Mouse (Mus musculus): ENCODE results near the gene Gm21739. TPM values are rescaled to one million over a fixed set of nuclear protein-coding genes. Genes with fewer than 3 reads are reported as not detected.

Gm21739 gene
- polyA plus RNA-seq (2015; fragmentation: Nextera tagmentation; extraction: Ambion mirVana) = not detected in 2 replicates

GRCm38 (mm10) chrY:44264344-44264743, at the start of gene Gm21739:
Gene Gm21739, minus strand, starts transcription at chrY:44264444.

